Mouse (Mus musculus): ENCODE data around the gene Cdh3. TPM values are rescaled to one million over a fixed set of nuclear protein-coding genes. Genes with fewer than 3 reads are reported as not detected.

Gene Cdh3
- polyA plus RNA-seq, 1 experiment from 2014 or later: 3.8 TPM

- no peaks in the 10 kb centered on the region for H3K36me3 ChIP-seq (ENCODE audit: control insufficient read depth, insufficient read depth, low read length)
- H3K9ac ChIP-seq (ENCODE audit: low read length): peak within 1 kb of the TSS; percentile 41; the same call in 1 of the 2 replicates
- H3K27me3 ChIP-seq (ENCODE audit: control insufficient read depth, insufficient read depth, low read length): peaks cover 42% of the 10 kb centered on the region
- H3K4me1 ChIP-seq (replicated peaks; ENCODE audit: control insufficient read depth, insufficient read depth, low read length): peaks cover 11% of the 10 kb centered on the region; the same call in 1 of the 2 replicates
- H3K9me3 ChIP-seq (ENCODE audit: control insufficient read depth, low read length): no peaks in the 10 kb centered on the region
- peak within 1 kb of the TSS; percentile 97 for H3K4me2 ChIP-seq (ENCODE audit: low read depth, low read length, severe bottlenecking)
- ATAC-seq (replicated peaks; ENCODE audit: low FRiP score): peak; percentile 42; the same call in 1 of the 2 replicates
- peak within 1 kb of the TSS; percentile 48 for H3K4me3 ChIP-seq (ENCODE audit: low read depth, low read length)
- H3K27ac ChIP-seq (ENCODE audit: low read depth, low read length): no peak within 1 kb of the TSS
- DNase-seq (ENCODE audit: low spot score): peak; percentile 68
- WGBS: 1% methylated on average over 53 of the region's 53 CpGs
Observed at GRCm38 (mm10) chr8:106603131-106603819, 92.6 kb downstream of the Cdh3 start, which contains the start of gene Cdh1. Gene Cdh1 (plus strand): TSS chr8:106603351.

GRCm38 (mm10) chr8:106603933-106604332, 93.2 kb downstream of the Cdh3 start:
- WGBS: under 1% methylated on average over 19 of the region's 19 CpGs
- ATAC-seq (replicated peaks; ENCODE audit: low FRiP score): no peak

GRCm38 (mm10) chr8:106605657-106606056, 95.0 kb downstream of the Cdh3 start:
- peaks cover 42% of the 10 kb centered on the region for H3K27me3 ChIP-seq (ENCODE audit: control insufficient read depth, insufficient read depth, low read length)
- no peaks in the 10 kb centered on the region for H3K9me3 ChIP-seq (ENCODE audit: control insufficient read depth, low read length)
- peaks cover 11% of the 10 kb centered on the region; the same call in 1 of the 2 replicates for H3K4me1 ChIP-seq (replicated peaks; ENCODE audit: control insufficient read depth, insufficient read depth, low read length)
- H3K9ac ChIP-seq (ENCODE audit: low read length): no peak overlapping the region
- no peaks in the 10 kb centered on the region for H3K36me3 ChIP-seq (ENCODE audit: control insufficient read depth, insufficient read depth, low read length)
- no peak for DNase-seq (ENCODE audit: low spot score)
- no peak overlapping the region for H3K4me3 ChIP-seq (ENCODE audit: low read depth, low read length)
- 79% methylated on average over 7 of the region's 7 CpGs for WGBS
- no peak for ATAC-seq (replicated peaks; ENCODE audit: low FRiP score)
- no peak overlapping the region for H3K27ac ChIP-seq (ENCODE audit: low read depth, low read length)
- H3K4me2 ChIP-seq (ENCODE audit: low read depth, low read length, severe bottlenecking): no peak overlapping the region

More at GRCm38 (mm10) chr8:106603933-106604332, 93.2 kb downstream of the Cdh3 start:
- no peaks in the 10 kb centered on the region for H3K36me3 ChIP-seq (ENCODE audit: control insufficient read depth, insufficient read depth, low read length)
- H3K4me2 ChIP-seq (ENCODE audit: low read depth, low read length, severe bottlenecking): peak overlapping the region; percentile 97
- H3K27ac ChIP-seq (ENCODE audit: low read depth, low read length): no peak overlapping the region
- H3K4me3 ChIP-seq (ENCODE audit: low read depth, low read length): peak overlapping the region; percentile 48
- H3K4me1 ChIP-seq (replicated peaks; ENCODE audit: control insufficient read depth, insufficient read depth, low read length): peaks cover 11% of the 10 kb centered on the region; the same call in 1 of the 2 replicates
- no peak overlapping the region for H3K9ac ChIP-seq (ENCODE audit: low read length)
- peak; percentile 58 for DNase-seq (ENCODE audit: low spot score)
- peaks cover 42% of the 10 kb centered on the region for H3K27me3 ChIP-seq (ENCODE audit: control insufficient read depth, insufficient read depth, low read length)
- H3K9me3 ChIP-seq (ENCODE audit: control insufficient read depth, low read length): no peaks in the 10 kb centered on the region

GRCm38 (mm10) chr8:106606121-106606520, 95.4 kb downstream of the Cdh3 start:
- H3K27ac ChIP-seq (ENCODE audit: low read depth, low read length): no peak overlapping the region
- no peak for DNase-seq (ENCODE audit: low spot score)
- no peak overlapping the region for H3K4me2 ChIP-seq (ENCODE audit: low read depth, low read length, severe bottlenecking)
- H3K36me3 ChIP-seq (ENCODE audit: control insufficient read depth, insufficient read depth, low read length): no peaks in the 10 kb centered on the region
- H3K9me3 ChIP-seq (ENCODE audit: control insufficient read depth, low read length): no peaks in the 10 kb centered on the region
- ATAC-seq (replicated peaks; ENCODE audit: low FRiP score): no peak
- WGBS: 56% methylated on average over 4 of the region's 4 CpGs
- H3K27me3 ChIP-seq (ENCODE audit: control insufficient read depth, insufficient read depth, low read length): peaks cover 42% of the 10 kb centered on the region
- H3K4me3 ChIP-seq (ENCODE audit: low read depth, low read length): no peak overlapping the region
- H3K9ac ChIP-seq (ENCODE audit: low read length): no peak overlapping the region
- H3K4me1 ChIP-seq (replicated peaks; ENCODE audit: control insufficient read depth, insufficient read depth, low read length): peaks cover 11% of the 10 kb centered on the region; the same call in 1 of the 2 replicates

GRCm38 (mm10) chr8:106606601-106607145, 96.0 kb downstream of the Cdh3 start:
- Histone ChIP-seq H3K9ac (ENCODE audit: low read length) (no peak overlapping the region), H3K36me3 (ENCODE audit: control insufficient read depth, insufficient read depth, low read length) (no peaks in the 10 kb centered on the region), H3K4me3 (ENCODE audit: low read depth, low read length) (no peak overlapping the region), H3K4me2 (ENCODE audit: low read depth, low read length, severe bottlenecking) (no peak overlapping the region), H3K9me3 (ENCODE audit: control insufficient read depth, low read length) (no peaks in the 10 kb centered on the region), H3K4me1 (replicated peaks; ENCODE audit: control insufficient read depth, insufficient read depth, low read length) (peaks cover 11% of the 10 kb centered on the region; the same call in 1 of the 2 replicates), H3K27ac (ENCODE audit: low read depth, low read length) (no peak overlapping the region), H3K27me3 (ENCODE audit: control insufficient read depth, insufficient read depth, low read length) (peaks cover 42% of the 10 kb centered on the region)
- no peak for DNase-seq (ENCODE audit: low spot score)
- WGBS: 45% methylated on average over 15 of the region's 15 CpGs
- no peak for ATAC-seq (replicated peaks; ENCODE audit: low FRiP score)

Other genes starting within 250 kb of the Cdh3 start
- gene Smpd3, start 172.9 kb upstream of the Cdh3 start, polyA plus RNA-seq (2014; fragmentation: Nextera tagmentation; extraction: Ambion mirVana): 11.1 and 11.8 TPM in 2 replicates
- gene Zfp90, start 95.6 kb upstream of the Cdh3 start, polyA plus RNA-seq (2014; fragmentation: Nextera tagmentation; extraction: Ambion mirVana): 32.8 and 34.0 TPM in 2 replicates
- gene 6030452D12Rik, start 10.4 kb upstream of the Cdh3 start, polyA plus RNA-seq (2014; fragmentation: Nextera tagmentation; extraction: Ambion mirVana): not detected in 2 replicates
- gene Gm10073, start 62.6 kb downstream of the Cdh3 start, polyA plus RNA-seq (2014; fragmentation: Nextera tagmentation; extraction: Ambion mirVana): 3.8 and 5.9 TPM in 2 replicates
- 5.1 and 5.7 TPM in 2 replicates for gene Cdh1, start 92.5 kb downstream of the Cdh3 start, polyA plus RNA-seq (2014; fragmentation: Nextera tagmentation; extraction: Ambion mirVana)
- 10.6 and 12.4 TPM in 2 replicates for gene Tango6, start 172.2 kb downstream of the Cdh3 start, polyA plus RNA-seq (2014; fragmentation: Nextera tagmentation; extraction: Ambion mirVana)